Mouse (Mus musculus) G1E (cell line): ENCODE measurements around the gene Dusp3.

Source experiments
- CTCF ChIP-seq: IDR thresholded peaks from 2 replicates; pipeline ENCODE4 v1.5.1; 2012; ENCODE audit warnings: low read depth, low read length, inconsistent platforms, mixed read lengths
- GATA1 ChIP-seq: IDR thresholded peaks from 2 replicates; pipeline ENCODE4 v1.6.1; 2012; ENCODE audit warnings: borderline replicate concordance, low read length, inconsistent platforms, mixed read lengths

- TF ChIP-seq CTCF (no peak), GATA1 (no peak)
Observed at GRCm38 (mm10) chr11:102026694-102027360, 40.0 kb upstream of the Dusp3 start.
